In the genomic region with DNA sequence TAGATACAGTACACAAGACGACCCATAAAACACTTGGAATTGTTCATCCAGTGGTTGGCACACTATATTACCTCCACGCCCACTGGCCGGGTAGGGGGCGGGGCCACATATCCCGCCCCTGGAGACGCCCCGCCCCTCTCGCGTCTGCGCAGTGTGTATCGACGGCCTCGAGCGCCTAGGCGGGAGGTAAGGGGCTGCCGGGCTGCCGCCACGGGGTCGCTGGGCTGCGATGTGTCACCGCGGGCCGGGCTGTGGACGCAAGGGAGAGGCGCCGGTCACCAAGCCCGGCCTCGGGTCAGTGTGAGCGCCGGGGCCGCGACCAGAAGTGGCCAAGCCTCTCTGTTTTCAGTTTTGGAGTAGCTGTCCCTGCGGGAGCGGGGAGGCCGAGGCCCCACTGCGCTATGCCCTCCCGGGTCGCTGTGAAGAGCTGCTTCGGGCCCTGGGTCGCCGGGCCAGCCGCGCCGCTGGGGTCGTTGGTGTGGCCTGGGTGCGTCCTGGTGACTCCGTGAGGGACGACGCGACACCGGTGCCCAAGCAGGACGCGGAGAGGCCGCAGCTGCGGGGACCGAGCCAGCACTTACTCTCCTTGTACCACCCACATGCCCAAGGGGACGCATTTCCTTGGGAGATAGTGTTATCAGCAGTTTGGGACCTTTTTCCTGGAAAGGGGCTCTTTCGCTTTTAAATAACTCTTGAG, we compare ENCODE assay signal across 8 mouse cellular contexts. TPM values are rescaled to one million over a fixed set of nuclear protein-coding genes. Genes with fewer than 3 reads are reported as not detected.
DNase-seq lines count a peak whose midpoint lies in the region; ATAC-seq lines count a peak whose summit lies in the region.

A gene (plus strand): TSS at position 143 of the 697 bp plus-strand sequence.

- peaks cover 26% of the 10 kb centered on the region for H3K4me1 ChIP-seq in megakaryocyte, embryonic 14.5 days

- peak; percentile 92 for ATAC-seq in inflammation-experienced regulatory T-cells, adult 6 months

- no peaks in the 10 kb centered on the region for H3K9me3 ChIP-seq in megakaryocyte, embryonic 14.5 days

- DNase-seq in adrenal gland, adult (ENCODE audit: inconsistent age in 2 of 2, low spot score in 1 of 2): peak; percentile 93 to 98
- peak; percentile 83 for DNase-seq in embryo, embryonic 10 days (ENCODE audit: low spot score)
- DNase-seq in gastrocnemius, postnatal 10 days: peak; percentile 84
- peak; percentile 42 to 87 for DNase-seq in left cerebral cortex, adult 9 months (ENCODE audit: low spot score in 2 of 2)
- peak; percentile 80 to 90 for DNase-seq in right cerebral cortex, adult 2 months (ENCODE audit: low spot score in 2 of 2)
- DNase-seq in urinary bladder, postnatal 10 days (ENCODE audit: low spot score): peak; percentile 33

- peaks cover 5% of the 10 kb centered on the region for H3K27me3 ChIP-seq in megakaryocyte, embryonic 14.5 days (replicated peaks)

- H3K4me3 ChIP-seq in megakaryocyte, embryonic 14.5 days (replicated peaks): peak within 1 kb of the TSS; percentile 94

- H3K36me3 ChIP-seq in megakaryocyte, embryonic 14.5 days (replicated peaks; ENCODE audit: low read length): peaks cover 3% of the 10 kb centered on the region

RNA-seq across cellular contexts. Expression of the gene that starts here (rescaled TPM):
- total RNA-seq in gastrocnemius, postnatal 10 days (2021): 10 to 100 TPM; 29.1 to 31.2 TPM
- 10 to 100 TPM in 1 of 3 experiments, 1 to 10 TPM in 2; 9.4 to 15.4 (median 9.5) TPM for polyA plus RNA-seq in inflammation-experienced regulatory T-cells, adult 6 months (2017; shearing (Covaris generic))
- 4.3 TPM in 1 of 2 replicates, not detected in the other for polyA plus RNA-seq in megakaryocyte, embryonic 14.5 days (2012; ENCODE audit: insufficient read depth, low replicate concordance)

Comparison
In these comparisons a context has a peak if more than half of its experiments do, and no peak if none do; other contexts are left out.
1. Peak in every context shown above with its lines: DNase-seq, ATAC-seq and H3K4me3 ChIP-seq.
2. DNase-seq: peak in every context shown above with its lines; median percentile 96 in adrenal gland, adult; 85 in right cerebral cortex, adult 2 months; 84 in gastrocnemius, postnatal 10 days; 83 in embryo, embryonic 10 days; 64 in left cerebral cortex, adult 9 months; 33 in urinary bladder, postnatal 10 days.